Mouse (Mus musculus): Measurements from ENCODE around the gene Hmox2.
"Not testable (repeated sequence)": the region's sequence is repeated elsewhere in the genome, so short reads cannot be mapped to it uniquely, and the experiment has no call there.

Hmox2 gene

DNA sequence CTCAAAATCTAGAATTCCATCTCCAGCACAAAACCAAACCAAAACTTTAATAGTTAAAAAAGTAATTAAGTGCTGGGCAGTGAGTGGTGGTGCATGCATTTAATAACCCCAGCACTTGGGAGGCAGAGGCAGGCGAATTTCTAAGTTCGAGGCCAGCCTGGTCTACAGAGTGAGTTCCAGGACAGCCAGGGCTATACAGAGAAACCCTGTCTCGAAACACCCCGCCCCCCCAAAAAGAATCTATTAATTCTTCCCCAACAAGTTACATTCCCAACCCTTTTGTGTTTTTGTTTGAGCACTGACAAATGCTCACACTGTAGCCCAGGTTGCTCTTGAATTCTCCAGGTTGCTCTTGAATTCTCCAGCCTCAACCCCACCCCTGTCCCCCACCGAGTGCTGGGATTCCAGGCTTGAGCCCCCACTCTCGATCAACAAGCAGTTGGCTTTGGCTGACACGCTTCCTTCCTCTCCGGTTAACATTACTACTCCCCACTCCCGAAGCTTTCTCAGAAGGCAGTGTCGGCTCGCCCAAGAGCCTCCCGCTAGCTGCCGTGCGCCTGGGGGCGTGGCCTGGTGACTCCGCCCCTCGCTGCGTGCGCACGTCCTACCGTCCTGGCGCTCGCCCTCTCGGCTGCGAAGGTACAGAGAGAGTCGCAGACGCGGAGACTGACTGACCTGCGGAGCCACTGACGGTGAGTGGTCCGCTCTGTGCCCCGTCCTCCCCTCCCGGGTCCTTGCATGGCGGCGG, at the start of gene Hmox2:
Gene Hmox2 (plus strand): TSS at position 582 of the 748 bp plus-strand sequence.
- peak; percentile 90 to 91 for DNase-seq (ENCODE audit: low spot score in 2 of 2)

- DNase-seq (ENCODE audit: low spot score in 2 of 2), result no peak
Measured at GRCm38 (mm10) chr16:4676836-4677235, 49.3 kb upstream of the Hmox2 start.

DNA sequence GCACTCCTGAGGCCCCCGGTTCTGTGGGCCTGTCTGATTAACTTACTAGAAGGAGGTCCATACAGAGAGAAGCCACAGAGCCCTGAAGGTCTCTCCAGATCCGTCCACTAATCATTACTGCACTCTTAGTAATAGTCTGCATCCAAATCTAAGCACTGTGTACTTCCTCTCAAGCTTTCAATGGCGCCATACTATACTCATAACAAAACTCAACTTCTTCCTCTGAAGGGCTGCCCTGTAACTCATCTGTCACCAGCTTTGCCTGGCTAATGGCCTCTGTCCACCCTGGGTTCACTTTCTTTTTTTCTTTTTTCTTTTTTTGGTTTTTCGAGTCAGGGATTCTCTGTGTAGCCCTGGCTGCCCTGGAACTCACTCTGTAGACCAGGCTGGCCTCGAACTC, 48.1 kb upstream of the Hmox2 start:
- DNase-seq (ENCODE audit: low spot score in 2 of 2), result no peak

DNA sequence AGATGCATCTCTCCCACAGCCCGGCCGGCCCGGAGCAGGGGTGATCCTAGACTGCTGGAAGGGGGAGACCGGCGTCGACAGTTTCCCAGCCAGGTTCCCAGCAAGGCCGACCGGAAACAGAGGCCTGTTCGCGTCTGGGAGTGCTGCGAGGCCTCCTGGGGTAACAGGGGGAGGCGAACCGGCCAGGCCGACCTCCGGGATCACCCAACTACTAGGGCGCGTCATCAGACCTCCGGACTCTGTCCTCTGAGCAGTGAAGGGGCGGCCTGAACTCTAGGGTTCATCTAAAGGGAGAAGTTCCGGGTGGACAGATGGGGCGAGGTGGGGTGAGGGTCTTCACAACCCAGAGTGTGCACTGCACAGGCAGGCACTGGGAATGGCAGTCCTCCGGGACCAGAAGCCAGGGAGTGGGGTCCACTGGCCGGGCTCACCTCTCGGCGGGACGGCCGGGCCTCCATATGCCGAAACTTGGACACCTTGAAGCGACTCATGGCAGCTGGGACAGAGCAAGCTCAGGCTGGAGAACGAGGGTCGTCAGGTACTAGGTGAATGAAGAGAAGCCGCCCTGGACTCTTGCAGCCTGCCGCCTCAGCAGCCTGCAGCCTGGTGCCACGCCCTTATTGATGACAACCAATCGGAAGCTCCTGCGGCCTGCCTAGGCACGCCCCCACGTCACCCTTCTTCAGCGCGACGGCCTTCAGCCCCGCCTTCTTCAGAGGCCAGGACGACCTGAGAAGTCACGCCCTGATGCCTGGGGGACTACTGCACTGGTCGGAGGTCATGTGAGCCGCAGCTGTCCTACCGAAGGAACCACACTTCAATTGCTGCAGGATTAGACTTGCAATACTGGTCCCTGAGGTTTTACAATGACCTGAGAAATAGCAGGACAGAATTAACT, 46.8 kb upstream of the Hmox2 start, which contains the start of gene Coro7:
Gene Coro7 (minus strand): TSS at position 657 of the 898 bp plus-strand sequence.
- peak; percentile 91 to 93 for DNase-seq (ENCODE audit: low spot score in 2 of 2)

DNA sequence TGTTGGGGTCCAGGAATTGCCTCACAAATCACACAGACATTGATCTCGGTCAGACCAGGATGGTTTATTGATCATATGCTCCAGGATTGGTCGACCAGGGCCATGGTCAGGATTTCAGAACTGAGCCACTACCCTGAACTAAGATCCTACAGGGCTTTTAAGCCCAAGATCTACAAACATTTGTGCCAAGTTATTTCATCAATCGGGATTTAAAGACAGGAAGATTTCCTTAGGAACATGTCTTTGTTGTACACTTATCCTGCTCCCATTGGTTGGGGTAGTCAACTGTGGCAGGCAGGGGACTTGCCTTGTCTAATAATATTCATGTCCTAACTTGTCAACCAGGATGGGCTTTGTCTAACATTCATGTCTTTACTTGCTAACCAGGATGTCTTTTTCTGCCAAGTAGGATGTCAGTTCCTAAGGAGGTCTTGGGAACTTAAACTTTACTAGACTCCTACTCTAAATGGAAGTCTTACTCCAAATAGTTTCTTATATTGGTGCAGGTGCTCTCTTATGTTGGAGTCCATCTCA, 45.2 kb upstream of the Hmox2 start:
- not testable (repeated sequence) for DNase-seq (ENCODE audit: low spot score in 2 of 2)

DNA sequence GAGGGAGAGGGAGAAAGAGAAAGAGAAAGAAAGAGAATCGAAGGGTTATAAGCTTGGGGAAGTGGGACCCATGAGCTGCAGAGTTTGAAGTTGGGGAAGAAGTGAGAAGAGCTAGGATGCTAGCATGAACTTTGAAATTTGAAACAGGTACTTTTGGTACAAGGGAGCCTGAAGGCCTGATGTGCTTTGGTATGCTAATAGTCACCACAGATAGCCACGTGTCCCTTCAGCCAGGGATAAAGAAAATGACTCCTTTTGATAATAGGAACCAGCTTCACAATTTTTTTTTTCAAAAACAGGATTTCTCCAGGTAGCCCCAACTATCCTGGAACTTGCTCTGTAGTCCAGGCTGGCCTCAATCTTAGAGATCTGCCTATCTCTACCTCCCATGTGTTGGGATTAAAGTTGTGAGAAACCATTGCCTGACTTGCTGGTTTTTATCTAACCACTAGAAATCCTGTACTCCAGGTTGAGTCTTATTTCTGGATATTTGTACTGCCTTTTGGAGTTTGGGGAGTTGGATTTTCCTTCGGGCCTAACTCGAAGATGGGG, 43.5 kb upstream of the Hmox2 start:
- DNase-seq (ENCODE audit: low spot score in 2 of 2), result no peak

- no peak for DNase-seq (ENCODE audit: low spot score in 2 of 2)
Measured at GRCm38 (mm10) chr16:4683193-4683580, 43.0 kb upstream of the Hmox2 start.

DNA sequence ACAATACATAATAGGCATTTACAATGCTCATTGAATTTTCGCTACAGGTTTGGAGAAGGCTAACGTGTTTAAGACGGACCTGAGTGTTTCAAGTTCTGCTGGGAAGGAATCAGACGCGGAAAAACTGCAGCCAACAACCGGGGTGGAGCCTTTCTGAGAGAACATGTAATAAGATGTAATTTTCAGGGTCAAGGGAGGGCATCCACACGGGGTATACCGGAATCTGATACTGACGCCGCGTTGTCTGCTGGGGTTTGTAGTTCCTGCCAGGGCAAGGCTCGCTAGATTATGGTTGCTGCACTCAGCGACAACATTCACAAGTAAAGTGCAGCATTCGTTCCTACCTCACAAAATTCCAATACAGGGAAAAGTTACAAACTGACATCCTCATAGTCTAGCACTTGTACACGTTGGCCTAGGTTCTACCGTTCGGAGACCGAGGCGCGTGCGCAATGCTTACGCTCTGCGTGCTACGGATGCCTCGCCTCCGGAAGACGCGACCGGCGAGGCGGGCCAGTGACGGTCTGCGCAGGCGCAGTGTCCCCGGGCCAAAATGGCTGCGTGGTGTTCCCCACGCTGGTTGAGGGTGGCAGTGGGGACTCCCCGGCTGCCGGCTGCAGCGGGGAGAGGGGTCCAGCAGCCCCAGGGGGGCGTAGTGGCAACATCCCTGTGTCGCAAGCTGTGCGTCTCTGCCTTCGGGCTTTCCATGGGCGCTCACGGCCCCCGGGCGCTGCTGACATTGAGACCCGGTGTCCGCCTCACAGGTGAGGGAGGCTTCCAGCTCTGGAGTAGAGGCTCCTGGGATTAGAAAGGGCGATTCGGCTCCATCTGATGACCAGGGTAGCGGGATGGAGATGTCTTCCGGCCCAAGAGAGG, 42.3 kb upstream of the Hmox2 start:
- peak; percentile 94 to 96 for DNase-seq (ENCODE audit: low spot score in 2 of 2)

DNA sequence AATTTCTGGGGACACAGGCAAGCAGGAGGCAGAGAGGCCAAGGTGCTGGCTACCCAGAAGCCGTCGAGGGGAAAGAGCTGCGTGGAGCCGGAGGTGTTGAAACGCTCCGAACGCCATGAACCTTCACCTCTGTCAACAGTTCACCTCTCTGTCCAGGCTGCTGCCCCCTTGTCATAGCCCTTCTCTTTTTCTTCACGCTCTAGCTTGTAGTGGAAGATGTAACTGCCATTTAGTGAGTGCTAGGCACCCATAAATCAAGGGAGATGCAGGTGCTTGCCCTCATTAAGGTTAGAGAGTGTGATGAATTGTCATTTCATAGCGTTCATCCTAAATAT, 41.7 kb upstream of the Hmox2 start:
- DNase-seq (ENCODE audit: low spot score in 2 of 2), result no peak

DNA sequence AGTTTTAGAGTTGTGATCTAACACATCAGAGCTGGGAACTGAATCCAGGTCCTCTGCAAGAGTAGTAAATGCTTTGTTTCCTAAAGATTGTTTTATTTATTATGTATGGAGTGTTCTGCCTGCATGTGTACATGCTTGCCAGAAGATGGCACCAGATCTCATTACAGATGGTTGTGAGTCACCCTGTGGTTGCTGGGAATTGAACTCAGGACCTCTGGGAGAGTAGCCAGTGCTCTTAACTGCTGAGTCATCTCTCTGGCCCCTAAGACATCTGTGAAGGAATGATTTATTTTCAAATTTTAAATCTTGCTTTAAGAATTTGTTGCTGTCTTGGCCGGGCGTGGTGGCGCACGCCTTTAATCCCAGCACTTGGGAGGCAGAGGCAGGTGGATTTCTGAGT, 36.8 kb upstream of the Hmox2 start:
- not testable (repeated sequence) for DNase-seq (ENCODE audit: low spot score in 2 of 2)

- DNase-seq (ENCODE audit: low spot score in 2 of 2), result no peak
Measured at GRCm38 (mm10) chr16:4701211-4701610, 24.9 kb upstream of the Hmox2 start.

- DNase-seq (ENCODE audit: low spot score in 2 of 2), result no peak
Measured at GRCm38 (mm10) chr16:4702646-4703045, 23.5 kb upstream of the Hmox2 start.

DNA sequence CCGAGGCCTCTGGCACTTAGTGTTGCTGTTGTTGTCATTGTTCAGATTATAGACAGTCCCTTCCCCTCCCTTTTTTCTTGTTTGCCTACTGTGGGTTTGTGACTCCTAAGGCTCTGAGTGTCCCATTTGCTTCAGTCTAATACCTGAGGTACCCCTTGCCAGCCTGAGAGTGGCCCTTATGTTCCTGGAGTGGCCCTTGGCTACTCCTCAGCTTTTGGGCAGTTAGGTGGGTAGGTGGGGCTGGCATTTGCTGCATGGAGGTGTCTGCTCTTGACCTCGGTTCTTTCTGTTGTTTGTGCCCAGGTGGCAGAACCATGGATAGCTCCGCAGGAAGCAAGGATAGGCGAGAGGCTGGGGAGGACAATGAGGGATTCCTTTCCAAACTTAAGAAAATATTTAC, 20.6 kb upstream of the Hmox2 start:
- no peak for DNase-seq (ENCODE audit: low spot score in 2 of 2)

DNA sequence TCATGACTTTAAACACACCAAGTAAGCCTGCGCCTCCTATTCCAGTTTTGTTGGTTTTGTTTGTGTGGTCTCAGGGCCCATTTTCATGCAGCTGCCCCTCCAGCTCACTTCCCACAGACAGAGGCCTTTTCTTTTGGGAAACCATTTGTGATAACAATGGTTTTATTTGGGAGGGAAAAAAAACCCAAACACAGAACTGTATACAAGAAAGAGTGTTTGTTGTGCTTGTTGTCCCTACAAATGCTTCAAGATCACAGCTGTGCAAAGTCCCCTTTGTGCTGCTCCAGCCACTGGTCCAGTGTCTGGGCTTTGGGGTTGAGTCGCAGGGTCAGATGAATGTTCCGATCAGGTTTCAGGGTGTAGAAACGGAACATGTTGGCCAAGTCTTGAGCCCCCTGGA, 15.0 kb upstream of the Hmox2 start:
- DNase-seq (ENCODE audit: low spot score in 2 of 2), result no peak

GRCm38 (mm10) chr16:4713861-4714710, 12.1 kb upstream of the Hmox2 start:
- no peak for DNase-seq (ENCODE audit: low spot score in 2 of 2)

DNA sequence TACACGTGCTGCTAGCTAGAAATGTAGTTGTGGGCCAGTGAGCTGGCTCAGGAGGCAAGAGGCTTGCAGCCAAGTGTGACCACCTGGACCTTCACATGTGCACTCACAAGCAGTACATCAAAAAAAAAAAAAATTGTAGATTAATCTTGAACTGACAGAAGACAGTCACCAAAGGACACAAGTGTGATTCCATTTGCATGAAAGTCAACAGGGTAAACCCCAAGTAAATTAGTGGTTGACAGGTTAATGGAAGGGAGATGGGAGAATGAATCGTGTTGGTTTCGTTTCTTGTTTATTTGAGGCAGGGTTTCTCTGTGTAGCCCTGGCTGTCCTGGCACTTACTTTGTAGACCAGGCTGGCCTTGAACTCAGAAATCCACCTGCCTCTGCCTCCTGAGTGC, 8.3 kb upstream of the Hmox2 start:
- DNase-seq (ENCODE audit: low spot score in 2 of 2), result no peak

GRCm38 (mm10) chr16:4718753-4719518, 7.2 kb upstream of the Hmox2 start, which contains the start of gene Nmral1:
Gene Nmral1, minus strand, starts transcription at chr16:4719356.
- DNase-seq (ENCODE audit: low spot score in 2 of 2), result peak; percentile 18 to 47

- DNase-seq (ENCODE audit: low spot score in 2 of 2), result no peak
Measured at GRCm38 (mm10) chr16:4722128-4722914, 3.8 kb upstream of the Hmox2 start.

GRCm38 (mm10) chr16:4722915-4723209, 3.3 kb upstream of the Hmox2 start:
- DNase-seq (ENCODE audit: low spot score in 2 of 2), result no peak
